Mouse (Mus musculus) adrenal gland, adult 8-10 months (tissue): ENCODE data around the gene Asic4. TPM values are rescaled to one million over a fixed set of nuclear protein-coding genes. Genes with fewer than 3 reads are reported as not detected.

Experiments
- DNase-seq: peaks from one replicate; pipeline ENCODE4 v3.0.0; 2022
- total RNA-seq, 4 experiments: library from RNA; stranded (reverse); gene quantifications; 2 replicates each; pipeline ENCODE4 v1.2.4; 2022

The Asic4 gene
- total RNA-seq, 4 experiments from 2014 or later = 4.9 to 11.1 (median 8.4) TPM

DNA sequence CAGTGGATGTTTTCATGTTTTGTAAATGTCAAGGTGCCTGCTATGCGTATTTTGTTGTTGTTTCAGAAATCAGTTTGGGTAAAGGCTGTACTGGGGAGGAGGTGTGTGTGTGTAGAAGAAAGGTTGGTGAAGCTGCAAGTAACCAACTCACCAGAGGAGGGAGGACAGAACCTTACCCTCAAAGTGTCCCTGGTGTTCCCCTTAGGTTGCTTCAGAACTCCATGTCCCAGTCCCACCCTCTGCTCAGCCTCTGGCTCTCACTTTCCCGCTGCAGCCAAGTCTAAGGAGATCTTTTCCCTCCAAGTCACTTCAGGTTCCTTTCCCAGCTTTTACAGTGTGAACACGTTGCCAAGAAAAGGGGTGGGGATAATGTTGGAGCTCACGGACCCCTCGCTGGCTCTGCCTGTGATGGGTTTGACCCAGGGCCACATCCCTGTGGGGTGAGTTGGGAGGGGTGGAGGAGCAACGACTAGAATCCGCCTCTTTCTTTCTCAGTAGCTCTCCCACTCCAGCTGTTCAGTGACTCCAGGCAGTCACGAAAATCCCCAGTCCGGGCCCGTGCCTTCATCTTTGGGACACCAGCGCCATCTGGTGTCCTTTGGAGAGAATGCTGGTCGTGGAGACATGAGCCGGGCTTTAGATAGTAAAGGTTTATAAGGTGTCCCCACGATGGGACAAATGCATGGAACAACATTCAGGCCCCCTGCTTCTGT lies 17.1 kb downstream of the Asic4 start:
- DNase-seq = peak; percentile 72

DNA sequence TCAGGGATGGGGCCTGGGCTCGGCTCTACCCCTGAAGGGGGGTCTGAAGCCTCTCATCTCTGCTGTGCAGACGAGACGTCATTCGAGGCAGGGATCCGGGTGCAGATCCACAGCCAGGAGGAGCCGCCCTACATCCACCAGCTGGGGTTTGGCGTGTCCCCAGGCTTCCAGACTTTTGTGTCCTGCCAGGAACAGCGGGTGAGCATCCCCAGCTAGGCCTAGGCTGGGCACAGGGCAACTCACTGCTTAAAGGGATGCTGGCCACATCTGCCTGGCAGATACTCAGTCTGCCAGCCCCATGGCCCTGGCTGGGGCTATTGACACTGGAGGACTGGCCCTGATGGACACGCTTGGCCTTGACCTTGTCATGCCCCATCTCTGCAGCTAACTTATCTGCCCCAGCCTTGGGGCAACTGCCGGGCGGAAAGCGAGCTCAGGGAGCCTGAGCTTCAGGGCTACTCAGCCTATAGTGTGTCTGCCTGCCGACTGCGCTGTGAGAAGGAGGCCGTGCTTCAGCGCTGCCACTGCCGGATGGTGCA lies 19.1 kb downstream of the Asic4 start:
- peak; percentile 71 for DNase-seq

DNA sequence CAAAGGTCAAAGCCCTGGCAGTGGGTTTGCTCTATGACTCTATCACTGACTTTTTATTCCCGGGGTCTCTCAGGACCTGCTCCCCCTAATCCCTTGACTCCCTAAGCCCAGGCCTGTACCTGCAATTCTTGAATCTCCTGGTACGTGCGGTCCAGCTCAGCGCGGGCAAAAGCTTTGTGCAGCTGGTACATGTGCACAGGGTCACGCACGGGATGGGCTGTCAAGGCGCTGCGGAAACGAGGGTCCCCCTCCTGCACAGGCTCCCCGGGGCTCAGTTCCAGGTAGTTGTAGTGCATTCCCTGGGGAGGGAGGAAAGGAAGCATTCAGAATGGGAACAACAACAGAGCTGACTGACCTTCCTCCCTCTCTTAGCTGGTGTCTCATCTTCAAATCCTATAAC lies 26.2 kb downstream of the Asic4 start:
- DNase-seq = no peak

DNA sequence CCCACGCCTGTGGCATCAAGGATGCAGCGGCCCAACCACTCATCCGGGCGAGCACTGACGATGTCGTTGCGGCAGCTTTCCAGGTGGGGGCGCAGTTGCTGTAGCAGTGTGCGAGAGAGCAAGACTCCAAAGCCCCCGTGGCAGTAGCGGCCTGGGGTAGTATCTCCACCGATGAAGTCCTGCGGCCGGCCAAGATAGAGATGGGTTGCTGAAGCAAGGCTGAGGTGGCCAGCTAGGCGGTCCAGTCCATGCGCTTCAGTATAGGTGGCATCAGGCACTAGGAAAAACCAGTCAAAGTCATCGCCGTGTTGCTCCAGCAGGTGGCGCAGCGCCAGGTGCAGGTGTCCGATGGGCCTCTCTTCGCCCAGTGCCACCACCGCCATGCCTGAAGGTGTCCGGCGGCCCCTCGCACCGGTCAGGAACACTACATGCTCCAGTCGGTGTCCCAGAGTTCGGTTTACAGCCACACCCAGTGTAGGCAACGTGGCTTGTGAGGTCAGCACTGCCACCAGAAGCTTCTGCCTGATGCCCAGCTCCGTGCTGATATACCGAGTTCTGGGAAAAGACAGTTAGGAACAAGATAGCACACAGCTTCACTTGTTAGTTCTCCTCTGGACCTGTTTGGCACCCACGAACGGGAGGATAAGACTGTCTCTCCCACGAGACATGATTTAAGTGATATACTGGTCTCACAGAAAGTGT lies 27.2 kb downstream of the Asic4 start:
- peak; percentile 76 for DNase-seq

DNA sequence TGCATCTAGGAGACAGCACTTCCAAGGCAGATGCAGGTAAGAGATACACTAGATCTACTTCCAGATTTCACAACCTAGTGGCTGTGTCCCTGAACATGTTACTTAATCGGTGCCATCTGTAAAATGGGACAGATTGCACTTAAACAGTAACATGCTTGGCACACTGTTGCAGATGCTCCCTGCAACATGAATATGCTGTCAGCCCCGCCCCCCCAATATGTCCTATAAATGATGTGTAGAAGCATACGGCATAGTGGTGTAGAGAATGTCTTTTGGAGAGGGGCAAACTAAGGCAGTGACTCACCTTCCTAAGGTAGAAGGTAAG lies 27.7 kb downstream of the Asic4 start:
- no peak for DNase-seq

DNA sequence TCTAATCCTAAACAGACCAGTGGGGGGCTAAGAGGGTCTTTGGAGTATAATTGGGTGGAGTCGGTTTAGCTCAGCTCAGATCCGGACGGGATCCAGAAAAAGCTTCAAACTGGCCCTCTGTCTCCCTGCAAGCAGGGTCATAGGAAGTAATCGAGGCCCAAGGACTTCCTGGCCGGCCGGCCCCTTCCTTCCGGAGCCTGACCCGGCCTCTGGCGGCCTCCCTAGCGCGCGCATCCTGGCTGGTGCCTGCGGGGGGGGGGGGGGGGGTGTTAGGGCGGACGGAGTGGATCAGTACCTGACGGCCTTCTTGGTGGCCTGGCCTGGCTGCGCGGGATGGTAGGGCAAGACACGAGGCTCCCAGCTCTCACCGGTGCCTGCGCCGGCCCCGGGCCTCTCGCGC lies 28.3 kb downstream of the Asic4 start:
- peak; percentile 50 for DNase-seq

DNA sequence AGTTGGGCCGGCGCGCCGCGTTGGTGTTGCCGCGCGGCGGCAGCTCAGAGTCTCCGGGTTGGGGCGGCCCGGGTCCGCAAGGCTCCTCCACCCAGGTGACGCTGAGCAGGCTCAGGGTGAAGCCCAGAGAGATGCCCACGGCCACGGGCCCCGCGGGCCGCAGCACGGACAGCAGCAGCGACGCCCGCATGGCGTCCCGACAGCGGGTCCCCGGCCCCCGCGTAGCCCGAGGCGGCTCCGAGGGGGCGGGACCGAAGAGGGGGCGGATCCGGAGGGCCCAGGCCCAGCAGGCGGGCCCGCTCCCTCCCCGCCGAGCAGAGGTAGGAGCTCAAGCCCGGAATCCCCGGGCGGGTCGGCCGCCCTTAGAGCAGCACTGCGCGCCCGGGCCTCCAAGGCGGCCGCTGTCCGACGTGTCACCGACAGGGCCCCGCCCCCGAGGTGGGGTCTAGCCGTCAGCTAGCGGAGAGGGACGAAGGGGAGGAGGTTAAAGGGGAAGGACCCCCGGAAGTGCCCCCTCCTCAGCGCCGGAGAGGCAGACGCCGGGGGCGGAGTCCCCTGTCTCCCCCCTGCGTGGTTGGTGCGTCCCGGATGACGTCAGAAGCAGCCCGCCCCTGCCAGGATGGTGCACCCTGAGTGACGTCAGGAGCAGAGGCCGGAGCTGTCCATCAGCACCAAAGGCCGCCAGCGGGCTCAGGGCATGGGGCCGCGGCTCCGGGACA lies 28.8 kb downstream of the Asic4 start, which contains the start of the genes Chpf and Tmem198:
Gene Chpf, minus strand, starts transcription at position 392 of the 719 bp plus-strand sequence.
Gene Tmem198, plus strand, starts transcription at position 617 of the 719 bp plus-strand sequence.
- DNase-seq = peak; percentile 97

DNA sequence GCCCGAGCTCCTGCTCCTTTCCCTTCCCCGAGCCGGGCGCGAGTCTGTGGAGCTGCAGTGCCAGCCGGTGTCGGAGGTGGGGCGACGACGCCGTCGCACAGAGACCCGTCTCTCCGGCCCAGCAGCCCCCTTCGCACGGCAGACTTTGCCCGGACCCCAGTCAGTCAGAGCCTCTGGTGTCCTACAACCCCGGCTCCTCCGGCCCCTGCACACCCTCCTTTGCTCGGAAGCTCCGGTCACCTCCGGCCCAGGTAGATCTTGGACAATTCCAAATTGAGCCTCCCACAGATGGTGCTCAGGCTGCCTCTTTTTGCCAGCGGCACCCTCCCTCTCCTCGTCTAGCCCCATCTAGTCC lies 29.4 kb downstream of the Asic4 start:
- DNase-seq = no peak

DNA sequence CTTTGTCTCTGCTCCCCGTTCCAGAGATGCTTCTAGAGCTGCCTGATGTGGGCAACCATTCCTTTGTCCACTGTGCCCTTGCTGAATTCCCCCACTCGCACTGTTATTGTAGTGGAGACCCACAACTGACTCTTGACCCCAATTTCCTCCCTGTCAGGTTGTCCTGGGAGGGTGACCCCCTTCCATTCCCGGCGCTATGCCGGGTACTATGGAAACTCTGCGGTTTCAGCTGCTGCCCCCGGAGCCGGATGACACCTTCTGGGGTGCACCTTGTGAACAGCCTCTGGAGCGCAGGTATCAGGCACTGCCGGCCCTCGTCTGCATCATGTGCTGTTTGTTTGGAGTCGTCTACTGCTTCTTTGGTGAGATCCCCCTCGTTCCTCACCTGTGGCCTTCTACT lies 29.8 kb downstream of the Asic4 start:
- DNase-seq = no peak

DNA sequence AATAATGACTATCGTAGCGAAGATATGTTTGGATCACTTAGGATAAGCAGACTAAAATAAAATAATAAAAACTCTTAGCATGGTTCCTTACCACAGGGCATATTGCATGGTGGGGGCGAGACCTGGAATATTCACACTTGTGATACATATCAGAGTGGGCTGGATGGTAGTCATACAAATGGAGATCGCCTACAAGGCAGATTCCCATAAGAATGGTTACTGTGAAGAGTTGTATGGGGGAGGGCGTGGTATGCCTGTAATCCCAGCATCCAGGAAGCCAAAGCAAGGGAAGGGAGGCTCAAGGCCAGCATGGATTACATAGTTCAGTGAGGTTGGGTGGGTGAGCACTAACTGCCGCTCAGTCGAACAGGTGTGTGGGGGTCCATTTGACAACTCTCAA lies 30.5 kb downstream of the Asic4 start:
- no peak for DNase-seq

DNA sequence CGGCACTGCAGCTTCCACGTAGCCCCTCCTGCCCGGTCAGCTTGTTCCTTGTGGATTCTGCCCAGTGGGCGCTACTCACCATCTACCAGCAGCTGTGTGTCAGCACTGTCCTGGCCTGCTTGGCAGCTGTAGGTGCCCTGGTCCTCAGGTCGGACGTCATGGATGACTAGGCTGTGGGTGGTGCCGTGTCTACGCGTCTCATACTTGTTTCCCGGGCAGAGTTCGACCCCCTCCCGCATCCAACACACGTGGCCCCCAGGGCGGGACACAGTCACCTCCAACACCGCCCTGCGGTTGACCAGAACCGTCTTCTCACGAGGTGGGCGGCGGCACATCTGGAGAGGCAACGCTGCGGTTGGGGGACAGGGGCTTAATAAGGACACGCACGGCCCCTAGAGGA lies 36.3 kb downstream of the Asic4 start:
- no peak for DNase-seq

DNA sequence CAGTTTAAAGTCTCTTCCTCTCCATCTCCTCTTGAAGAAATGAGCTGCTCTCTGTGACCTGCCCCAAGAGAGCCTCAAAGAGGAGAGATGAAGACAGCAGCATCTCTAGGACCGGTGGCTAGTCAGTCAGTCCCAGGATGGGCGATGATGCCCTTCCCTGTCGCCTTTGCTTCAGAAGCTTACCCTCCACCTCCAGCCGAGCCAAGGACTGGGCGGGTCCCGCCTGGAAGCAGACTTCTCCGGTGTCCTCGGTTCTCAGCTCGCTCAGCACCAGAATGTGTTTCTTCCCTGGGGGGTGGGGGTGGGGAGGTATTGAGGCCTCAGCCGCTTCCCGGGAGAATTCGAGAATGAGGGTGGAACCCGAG lies 36.8 kb downstream of the Asic4 start:
- DNase-seq = no peak

DNA sequence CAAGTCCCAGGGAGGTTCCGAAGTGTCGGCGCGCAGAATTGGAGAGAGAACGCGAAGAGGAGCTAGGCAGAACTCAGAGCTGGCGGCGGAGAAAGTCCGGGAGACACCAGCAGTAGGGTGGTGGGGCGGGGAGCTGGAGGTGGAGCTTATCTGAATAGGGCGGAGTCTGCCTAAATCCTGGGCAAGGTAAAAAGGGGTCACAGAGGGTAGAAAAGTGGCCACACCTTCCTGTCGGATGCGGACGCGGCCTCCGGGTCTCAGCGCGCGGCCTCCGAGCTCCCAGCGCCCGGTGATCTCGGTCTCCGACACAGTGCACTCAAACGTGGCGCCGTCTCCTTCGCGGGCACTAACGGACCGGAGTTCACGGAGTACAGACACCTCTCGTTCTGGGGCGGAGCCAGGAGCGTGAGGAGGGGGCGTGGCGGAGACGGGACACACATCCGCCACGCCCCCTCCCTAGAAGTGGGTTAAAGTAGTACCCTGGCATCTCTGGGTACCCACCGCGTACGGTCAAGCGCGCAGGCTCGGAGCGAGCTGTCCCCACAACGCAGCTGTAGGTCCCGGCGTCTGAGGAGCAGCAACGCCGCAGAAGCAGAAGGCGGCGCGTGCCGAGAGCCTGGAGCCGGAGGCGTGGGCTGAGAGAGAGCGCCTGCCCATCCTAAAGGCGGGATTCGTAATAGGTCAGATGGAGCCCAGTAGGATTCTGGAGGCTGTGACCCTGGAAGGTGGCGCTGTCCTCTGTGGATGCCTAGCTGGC lies 37.3 kb downstream of the Asic4 start:
- peak; percentile 78 for DNase-seq

DNA sequence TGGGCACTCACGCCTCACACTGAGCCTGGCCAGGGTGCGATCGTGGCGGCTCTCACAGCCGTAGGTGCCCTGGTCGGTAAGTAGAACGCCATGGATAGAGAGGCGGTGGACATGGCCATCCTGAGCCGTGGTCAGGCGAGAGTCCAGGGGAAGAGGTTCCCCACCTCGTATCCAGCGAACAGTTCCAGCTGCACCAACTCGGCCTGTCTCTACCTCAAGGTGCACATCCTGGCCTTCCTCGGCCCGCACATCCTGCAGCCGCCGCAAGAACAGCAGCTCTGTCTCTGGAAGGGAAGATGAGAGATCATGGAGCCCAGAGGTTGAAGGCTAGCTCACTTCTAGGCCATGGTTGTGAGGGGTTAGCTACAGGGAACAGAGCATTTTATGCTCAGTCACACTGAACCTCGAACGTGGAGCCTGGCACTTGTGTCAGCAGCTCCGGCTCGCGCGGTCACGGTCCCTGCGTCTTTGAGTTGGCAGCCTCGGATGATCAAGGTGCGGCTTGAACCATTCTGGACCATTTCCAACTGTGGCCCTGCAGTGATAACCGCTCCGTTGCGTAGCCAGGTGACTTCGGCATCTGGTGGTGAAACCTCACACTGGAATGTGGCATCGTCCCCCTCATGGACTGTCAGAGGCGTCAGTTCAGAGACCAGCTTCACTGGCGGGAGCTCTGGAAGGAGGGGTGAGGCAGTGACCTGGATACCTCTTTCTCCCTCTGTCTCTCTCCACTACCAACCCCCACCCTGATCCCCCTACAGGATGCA lies 40.7 kb downstream of the Asic4 start:
- DNase-seq = no peak

DNA sequence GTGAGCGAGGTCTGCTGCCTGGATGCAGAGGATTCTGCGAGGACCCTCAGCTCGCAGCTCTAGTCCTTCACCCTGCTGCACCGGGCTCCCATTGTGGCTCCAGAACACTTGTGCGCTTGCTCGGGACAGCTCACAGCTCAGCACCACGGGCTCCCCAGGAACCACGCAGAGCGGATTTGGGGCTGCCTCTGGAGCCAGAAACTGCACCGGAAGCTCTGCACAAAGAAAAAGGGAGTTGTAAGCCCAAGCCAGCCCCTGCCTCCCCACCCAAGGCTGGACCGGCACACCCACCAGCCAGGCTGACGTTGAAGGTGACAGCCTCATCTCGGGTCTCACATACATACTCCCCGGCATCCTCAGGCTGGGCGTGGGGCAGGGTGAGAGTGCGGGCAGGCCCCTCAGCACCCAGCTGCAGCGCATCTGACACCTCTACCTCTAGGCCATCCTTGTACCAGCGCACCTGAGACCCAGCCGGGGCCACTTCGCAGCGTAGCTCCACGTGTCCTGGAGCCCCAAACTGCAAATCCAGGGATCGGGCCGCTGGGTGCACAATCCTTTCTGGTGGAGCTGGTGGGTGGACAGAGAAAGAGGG lies 42.4 kb downstream of the Asic4 start:
- no peak for DNase-seq

DNA sequence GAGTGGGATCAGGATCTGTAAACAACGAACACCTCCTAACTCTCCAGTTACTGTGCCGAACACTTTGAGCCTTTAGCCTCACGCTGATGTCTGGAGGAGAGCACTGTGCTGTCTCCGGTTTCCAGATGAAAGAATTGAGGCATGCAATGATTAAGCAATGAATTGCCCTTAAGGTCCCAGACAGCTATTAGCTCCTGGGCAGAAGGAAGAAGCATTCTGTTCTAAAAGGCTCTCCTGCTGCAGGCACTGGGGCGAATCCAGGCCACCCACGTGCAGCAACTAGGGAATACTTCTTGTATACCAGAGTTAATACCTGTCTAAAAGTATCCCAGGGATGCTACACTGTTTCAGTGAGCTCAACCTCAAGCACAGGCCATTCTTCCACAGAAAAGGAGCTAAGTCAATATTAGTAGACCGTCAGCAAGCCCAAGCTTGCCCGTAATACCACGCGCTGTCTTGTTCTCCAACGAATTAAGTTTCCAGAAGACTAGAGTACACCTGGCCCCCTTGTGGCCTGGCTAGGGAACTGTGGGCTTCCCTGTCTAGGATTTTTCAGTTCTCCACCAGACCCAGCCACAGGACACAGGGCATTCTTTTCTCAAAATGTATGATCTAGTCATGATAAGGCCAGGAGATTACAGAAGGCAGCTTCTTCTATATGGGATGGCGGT lies 44.8 kb downstream of the Asic4 start:
- no peak for DNase-seq

DNA sequence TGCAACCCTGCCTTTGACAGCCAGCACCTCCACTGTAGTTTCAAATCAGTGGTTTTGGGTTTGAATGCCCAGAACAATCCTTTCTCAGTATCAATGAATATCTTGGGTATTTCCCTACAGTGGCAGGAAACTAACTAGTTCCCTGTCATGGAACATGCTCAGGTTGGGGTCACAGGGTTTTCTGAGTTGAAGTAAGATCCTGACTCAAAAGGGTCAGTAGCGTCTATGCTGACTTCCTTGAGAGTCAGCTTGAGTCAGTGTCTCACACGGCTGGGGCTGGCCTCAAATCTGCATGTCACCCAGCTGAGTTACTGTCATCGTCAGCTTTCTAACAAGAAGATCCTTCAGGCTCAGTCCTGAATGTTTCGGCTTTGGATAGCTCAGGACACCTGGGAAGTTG lies 48.7 kb downstream of the Asic4 start:
- no peak for DNase-seq

DNA sequence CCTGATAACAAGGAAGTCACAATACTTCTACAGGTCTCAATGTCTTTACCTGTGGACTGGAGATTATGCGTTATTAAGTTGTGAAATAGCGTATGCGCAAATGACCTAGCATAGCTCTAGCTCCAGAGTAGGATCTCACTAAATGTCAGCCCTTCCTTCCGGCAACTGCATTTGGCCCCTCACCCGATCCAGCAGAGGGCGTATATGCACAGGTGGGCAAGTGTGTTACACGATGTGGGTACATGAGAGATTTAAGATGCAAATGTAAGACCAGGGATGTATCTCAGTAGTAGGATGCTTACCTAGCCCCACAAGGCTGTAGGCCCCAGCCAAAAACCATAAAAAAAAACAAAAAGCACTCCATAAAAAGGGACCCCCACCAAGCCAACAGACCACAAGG lies 49.2 kb downstream of the Asic4 start:
- DNase-seq = no peak

DNA sequence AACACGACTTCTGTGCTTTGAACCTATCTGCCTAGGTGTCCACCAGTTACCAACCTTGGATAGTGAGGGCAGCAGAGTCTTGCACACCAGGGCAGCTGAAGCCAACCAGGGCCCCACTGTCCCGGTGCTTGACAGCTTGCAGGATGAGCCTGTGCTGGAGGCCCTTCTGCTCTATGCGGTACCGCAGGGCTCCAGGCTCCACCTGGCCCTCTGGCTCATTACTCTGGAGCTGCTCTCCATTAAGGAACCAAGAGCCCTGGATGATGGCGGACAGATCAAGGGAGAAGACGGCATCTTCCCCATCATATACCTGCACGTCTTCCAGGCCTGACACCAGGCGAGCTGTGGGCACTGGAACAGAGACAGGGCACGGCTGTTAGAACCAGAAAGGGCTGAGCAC lies 51.7 kb downstream of the Asic4 start:
- DNase-seq = no peak

DNA sequence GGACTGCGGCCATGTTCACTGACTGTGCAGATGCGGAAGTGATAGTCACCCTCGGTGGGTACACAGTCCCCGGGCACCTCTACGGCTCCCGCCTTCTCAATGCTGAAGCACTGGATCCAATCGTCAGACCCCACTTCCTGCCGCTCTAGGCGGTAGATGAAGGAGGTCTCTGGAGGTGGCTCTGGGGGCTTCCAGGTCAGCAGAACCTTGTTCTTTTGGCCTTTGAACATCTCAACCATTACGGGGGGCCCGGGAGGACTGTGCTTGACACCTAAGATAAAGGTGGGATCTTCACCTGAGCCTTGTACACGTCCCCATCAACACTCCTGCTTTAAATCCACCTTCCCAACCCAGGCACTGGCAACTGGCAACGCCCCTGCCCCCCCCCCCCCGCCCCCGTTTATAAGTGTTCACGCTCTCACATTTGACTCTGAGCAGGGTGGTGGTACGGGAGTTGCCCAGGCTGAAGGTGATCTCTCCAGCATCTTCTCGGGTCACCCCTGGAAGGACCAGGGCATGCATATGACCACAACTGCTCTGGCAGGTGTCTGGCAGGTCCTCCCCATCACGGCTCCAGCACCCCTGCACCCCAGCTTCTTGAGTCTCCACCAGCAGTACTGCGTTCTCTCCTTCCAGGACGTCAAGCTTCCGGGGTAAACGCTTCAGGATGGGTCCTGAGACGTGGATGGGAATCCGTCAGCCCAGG lies 52.9 kb downstream of the Asic4 start:
- DNase-seq = no peak

DNA sequence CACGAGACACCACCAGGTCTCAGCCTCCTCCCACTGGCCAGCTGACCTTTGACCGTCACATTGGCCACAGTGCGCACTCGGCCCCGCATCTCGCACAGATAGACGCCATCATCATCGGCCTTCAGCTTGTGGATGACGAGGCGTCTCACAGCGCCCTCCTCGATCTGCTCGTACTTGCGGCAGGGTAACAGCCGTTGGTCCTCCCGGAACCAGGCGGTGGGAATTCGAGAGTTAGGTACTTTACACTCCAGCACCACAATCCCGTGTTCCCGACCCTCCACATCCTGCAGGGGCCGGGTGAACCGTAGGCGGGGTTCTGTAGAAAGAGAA lies 53.4 kb downstream of the Asic4 start:
- no peak for DNase-seq
